Mouse (Mus musculus) midbrain, embryonic 10.5 days (tissue): ENCODE data around the gene Fxn. TPM values are rescaled to one million over a fixed set of nuclear protein-coding genes. Genes with fewer than 3 reads are reported as not detected.
A peak's percentile ranks its signal among the peaks of the same experiment; 100 is the strongest.
"Not testable (repeated sequence)": the region's sequence is repeated elsewhere in the genome, so short reads cannot be mapped to it uniquely, and the experiment has no call there.

Experiments used
- DNase-seq: peaks from one replicate; pipeline ENCODE4 v3.0.0-alpha.2; 2017; ENCODE audit warnings: low spot score
- H3K27ac ChIP-seq: fragments of 300-500 bp; sonication (generic); replicated peaks from 2 replicates; pipeline ENCODE4 v1.5.1; 2016; ENCODE audit warnings: mild to moderate bottlenecking
- H3K27me3 ChIP-seq: fragments of 300-500 bp; sonication (generic); 2 replicates; pipeline ENCODE4 v1.6.1; 2016; ENCODE audit warnings: low read depth, mild to moderate bottlenecking; ENCODE audit not compliant: poor library complexity, severe bottlenecking
- H3K36me3 ChIP-seq: fragments of 300-500 bp; sonication (generic); 2 replicates; pipeline ENCODE4 v1.6.1; 2016; ENCODE audit warnings: mild to moderate bottlenecking, moderate library complexity
- H3K4me1 ChIP-seq: fragments of 300-500 bp; sonication (generic); 2 replicates; pipeline ENCODE4 v1.6.1; 2016
- H3K4me3 ChIP-seq: fragments of 300-500 bp; sonication (generic); 2 replicates; pipeline ENCODE4 v1.5.1; 2016; ENCODE audit warnings: mild to moderate bottlenecking, moderate library complexity
- H3K9me3 ChIP-seq: fragments of 300-500 bp; sonication (generic); replicated peaks from 2 replicates; pipeline ENCODE4 v1.6.1; 2016; ENCODE audit warnings: mild to moderate bottlenecking
- WGBS: fragments of 180-500 bp; shearing (Covaris S2); methylation state at CpG from one replicate; pipeline ENCODE4 v1.1.7; 2016; 5-methylcytosine and 5-hydroxymethylcytosine counted together
- polyA plus RNA-seq: library from polyadenylated mRNA; unstranded; fragments of >200 nt; fragmentation: Nextera tagmentation; extraction: Ambion mirVana; gene quantifications from 2 replicates; pipeline ENCODE4 v1.2.1, GENCODE M21; 2016

Fxn gene
- polyA plus RNA-seq, 1 experiment from 2014 or later = 55.9 TPM

DNA sequence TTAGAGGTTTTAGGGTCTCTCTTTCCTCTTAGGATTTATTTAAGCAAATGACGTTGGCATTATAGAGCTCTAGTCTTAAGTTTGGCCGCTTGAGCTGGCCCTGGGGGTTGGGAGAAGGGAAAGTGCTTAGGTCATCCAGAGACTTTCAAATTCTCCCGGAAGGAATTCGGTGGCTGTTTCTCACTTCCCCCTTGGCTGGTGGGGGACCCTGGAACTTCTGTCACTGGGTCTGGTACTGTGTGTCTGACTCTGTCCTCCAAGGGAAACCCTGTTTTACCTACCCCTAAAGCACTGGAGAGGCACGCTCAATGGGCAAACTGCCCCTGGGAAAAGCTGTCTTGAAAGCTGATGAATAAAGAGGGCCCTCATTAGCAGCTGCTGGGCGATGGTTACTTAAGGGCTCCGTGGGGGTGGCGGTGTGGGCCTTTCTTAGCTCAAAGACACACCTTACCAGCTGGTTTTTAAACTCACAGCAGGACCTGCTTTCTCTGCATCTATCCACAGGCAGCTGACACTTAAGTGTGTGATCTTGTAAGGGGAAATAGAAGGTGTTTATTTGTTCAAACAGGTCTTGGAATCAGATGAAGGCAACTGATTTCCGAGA, 26.6 kb downstream of the Fxn start:
- Histone ChIP-seq H3K27ac (no peak overlapping the region), H3K4me1 (peaks cover 14% of the 10 kb centered on the region), H3K9me3 (no peaks in the 10 kb centered on the region), H3K36me3 (no peaks in the 10 kb centered on the region), H3K27me3 (no peaks in the 10 kb centered on the region), H3K4me3 (no peak overlapping the region)
- 36% methylated on average over 9 of the region's 9 CpGs for WGBS
- DNase-seq = no peak

DNA sequence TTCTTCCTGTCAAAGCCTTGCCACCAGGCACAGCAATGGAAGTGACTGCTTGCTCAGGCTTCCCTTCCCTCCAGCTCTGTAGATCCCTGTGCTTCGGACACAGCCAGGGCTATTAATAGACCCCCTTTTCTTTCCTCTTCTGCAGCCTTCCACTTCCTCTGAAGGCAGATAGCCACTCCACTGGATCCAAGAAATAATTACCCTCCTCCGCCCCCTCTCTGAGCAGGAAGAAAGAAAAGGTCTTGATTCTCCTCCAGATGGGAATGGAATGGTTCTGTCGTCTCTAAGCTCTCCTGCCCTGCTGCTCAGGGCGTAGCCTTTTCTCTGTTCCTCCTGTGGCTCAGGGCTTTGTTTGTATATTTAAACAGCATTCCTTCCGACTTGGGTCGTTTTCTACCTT, 28.5 kb downstream of the Fxn start:
- no peak for DNase-seq
- Histone ChIP-seq H3K36me3 (no peaks in the 10 kb centered on the region), H3K9me3 (no peaks in the 10 kb centered on the region), H3K27me3 (no peaks in the 10 kb centered on the region), H3K4me3 (no peak overlapping the region), H3K4me1 (peaks cover 14% of the 10 kb centered on the region), H3K27ac (no peak overlapping the region; the same call in 1 of the 2 replicates)
- 25% methylated on average over 6 of the region's 6 CpGs for WGBS

DNA sequence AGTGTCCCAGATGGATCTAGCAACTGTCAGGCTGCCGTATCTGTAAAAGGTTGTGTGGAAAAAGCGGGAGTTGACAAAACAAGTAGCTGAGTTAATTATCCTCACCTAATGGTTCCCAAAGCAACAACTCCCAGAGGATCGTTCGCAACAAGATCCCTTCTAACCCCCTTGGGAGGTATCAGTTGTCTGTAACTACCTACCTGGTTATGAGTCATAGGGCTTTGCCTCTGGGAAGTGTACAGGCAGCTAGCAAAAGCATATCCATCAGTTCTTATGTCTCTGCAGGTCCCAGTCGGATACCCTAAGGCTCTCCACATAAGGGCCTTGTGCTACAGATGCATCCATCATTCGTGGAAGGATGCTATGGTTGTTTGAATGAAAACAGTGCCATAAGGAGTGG, 37.1 kb downstream of the Fxn start:
- Histone ChIP-seq H3K9me3 (no peaks in the 10 kb centered on the region), H3K36me3 (no peaks in the 10 kb centered on the region), H3K27me3 (no peaks in the 10 kb centered on the region), H3K4me3 (no peak overlapping the region), H3K27ac (no peak overlapping the region), H3K4me1 (peaks cover 10% of the 10 kb centered on the region)
- 92% methylated on average over 6 of the region's 6 CpGs for WGBS
- no peak for DNase-seq

DNA sequence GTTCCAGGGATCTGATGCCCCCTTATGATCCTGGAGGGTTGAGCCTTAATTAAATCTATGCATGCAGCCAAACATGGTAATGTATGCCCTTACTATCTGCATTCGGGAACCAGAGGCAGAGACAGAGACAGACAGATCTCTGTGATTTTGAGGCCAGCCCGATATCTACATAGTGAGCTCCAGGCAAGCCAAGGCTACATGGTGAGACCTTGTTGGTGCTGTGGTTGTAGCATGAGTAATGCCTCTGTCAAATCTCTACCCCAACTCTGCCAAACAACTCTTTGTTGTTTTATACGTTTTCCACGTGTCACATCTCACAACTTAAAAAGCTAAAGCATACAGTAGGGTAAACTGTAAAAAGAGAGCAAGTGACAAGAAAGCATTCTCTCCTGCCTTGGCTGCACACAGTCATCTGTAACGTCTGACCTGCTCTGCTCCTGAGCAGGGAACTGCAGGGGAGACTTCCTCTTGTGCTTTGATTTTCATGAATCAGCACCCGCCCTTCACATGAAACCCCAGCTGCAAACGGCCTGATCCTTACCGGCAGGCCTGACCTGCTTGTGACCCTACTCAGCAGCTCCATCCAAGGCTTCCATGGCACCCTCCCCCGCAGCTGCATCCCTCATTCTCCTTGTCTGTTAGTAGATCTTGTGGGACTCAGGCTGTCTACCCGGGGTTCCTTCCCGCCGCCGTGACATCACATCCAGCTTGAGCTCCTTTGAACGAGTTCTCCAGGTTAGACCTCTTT, 38.4 kb downstream of the Fxn start:
- Histone ChIP-seq H3K27me3 (no peaks in the 10 kb centered on the region), H3K4me1 (peaks cover 10% of the 10 kb centered on the region), H3K36me3 (no peaks in the 10 kb centered on the region), H3K9me3 (no peaks in the 10 kb centered on the region), H3K4me3 (no peak overlapping the region), H3K27ac (no peak overlapping the region)
- 45% methylated on average over 14 of the region's 14 CpGs for WGBS
- DNase-seq = no peak

DNA sequence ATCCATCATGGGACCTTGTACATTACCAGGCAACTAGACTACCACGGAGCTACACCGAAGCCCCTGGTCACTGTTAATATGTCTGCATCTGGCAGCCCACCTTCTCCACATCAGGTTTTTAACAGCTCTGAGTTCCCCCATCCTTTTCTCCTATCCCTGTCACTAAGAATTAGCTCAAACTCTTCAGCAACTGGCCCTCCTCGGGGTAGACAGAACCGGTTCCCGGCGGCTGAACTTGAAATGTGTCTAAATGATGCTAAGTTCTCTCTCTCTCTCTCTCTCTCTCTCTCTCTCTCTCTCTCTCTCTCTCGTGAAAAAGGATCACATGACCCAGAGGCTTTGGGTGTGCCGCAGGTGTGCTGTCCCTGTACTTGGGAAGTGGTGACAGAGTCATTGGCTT, 39.1 kb downstream of the Fxn start:
- WGBS = 91% methylated on average over 8 of the region's 8 CpGs
- peaks cover 10% of the 10 kb centered on the region for H3K4me1 ChIP-seq

DNA sequence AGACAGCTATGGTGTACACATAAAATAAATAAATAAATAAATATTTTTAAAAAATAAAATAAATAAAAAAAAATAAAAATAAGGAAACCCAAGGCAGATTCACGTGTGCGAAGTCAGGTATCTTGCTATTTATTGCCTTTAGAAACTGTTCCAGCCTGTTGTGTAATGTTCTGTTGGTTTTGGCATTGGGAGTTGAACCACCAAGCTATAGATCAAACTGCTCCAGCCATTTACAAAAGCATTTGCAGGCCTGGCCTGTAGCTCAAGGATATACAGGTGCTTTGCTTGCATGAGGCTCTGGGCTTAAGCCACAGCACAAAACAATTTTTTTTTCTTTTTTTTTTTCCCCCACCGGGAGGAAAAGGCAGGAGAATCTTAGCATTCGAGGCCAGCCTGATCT, 42.4 kb downstream of the Fxn start:
- Histone ChIP-seq H3K27ac (no peak overlapping the region), H3K4me1 (peaks cover 10% of the 10 kb centered on the region), H3K36me3 (no peaks in the 10 kb centered on the region), H3K4me3 (no peak overlapping the region), H3K27me3 (no peaks in the 10 kb centered on the region), H3K9me3 (no peaks in the 10 kb centered on the region)
- no peak for DNase-seq
- WGBS = 81% methylated on average over 4 of the region's 4 CpGs

More for the DNA sequence above, 39.1 kb downstream of the Fxn start:
- no peak for DNase-seq
- Histone ChIP-seq H3K27ac (no peak overlapping the region), H3K4me3 (no peak overlapping the region), H3K27me3 (no peaks in the 10 kb centered on the region), H3K9me3 (no peaks in the 10 kb centered on the region), H3K36me3 (no peaks in the 10 kb centered on the region)

DNA sequence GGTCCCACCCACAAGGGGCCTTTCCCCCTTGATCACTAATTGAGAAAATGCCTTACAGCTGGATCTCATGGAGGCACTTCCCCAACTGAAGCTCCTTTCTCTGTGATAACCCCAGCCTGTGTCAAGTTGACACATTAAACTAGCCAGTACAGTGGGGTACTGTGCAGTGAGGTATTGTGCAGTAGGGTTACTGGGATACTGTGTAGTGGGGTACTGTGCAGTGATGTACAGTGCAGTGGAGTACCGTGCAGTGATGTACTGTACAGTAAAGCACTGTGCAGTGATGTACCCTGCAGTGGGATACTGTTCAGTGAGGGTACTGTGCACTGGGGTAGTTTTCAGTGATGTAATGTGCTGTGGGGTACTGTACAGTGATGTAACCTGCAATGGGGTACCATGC, 48.0 kb downstream of the Fxn start:
- H3K27ac ChIP-seq, DNase-seq, H3K4me1 ChIP-seq, H3K9me3 ChIP-seq, H3K27me3 ChIP-seq, H3K36me3 ChIP-seq, H3K4me3 ChIP-seq: not testable (repeated sequence)
- 89% methylated on average over 1 of the region's 1 CpGs for WGBS

DNA sequence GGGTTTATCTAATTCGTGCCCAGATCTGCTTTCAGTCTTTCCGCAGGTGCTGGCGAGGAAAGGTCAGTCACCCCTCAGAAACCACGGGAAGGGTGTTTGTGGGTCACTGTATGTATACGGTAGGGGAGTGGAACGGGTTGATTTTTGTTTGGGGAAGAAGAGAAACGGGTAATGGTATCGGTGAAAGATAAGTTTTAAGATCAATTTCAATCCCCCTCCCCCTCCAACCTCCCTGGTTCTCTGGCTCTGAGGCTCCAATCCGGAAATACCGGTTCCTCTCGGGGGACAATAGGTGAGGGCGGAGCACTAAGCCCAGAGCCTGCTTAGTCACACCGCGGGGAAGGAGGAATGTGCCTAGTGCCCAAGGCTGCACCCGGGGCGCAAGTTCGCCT, 55.1 kb downstream of the Fxn start:
- Histone ChIP-seq H3K36me3 (no peaks in the 10 kb centered on the region), H3K27me3 (peaks cover 48% of the 10 kb centered on the region), H3K9me3 (no peaks in the 10 kb centered on the region), H3K27ac (peak overlapping the region; percentile 78; the same call in 1 of the 2 replicates), H3K4me3 (peak overlapping the region; percentile 62), H3K4me1 (peaks cover 31% of the 10 kb centered on the region)
- peak; percentile 45 for DNase-seq
- WGBS = under 1% methylated on average over 17 of the region's 17 CpGs

DNA sequence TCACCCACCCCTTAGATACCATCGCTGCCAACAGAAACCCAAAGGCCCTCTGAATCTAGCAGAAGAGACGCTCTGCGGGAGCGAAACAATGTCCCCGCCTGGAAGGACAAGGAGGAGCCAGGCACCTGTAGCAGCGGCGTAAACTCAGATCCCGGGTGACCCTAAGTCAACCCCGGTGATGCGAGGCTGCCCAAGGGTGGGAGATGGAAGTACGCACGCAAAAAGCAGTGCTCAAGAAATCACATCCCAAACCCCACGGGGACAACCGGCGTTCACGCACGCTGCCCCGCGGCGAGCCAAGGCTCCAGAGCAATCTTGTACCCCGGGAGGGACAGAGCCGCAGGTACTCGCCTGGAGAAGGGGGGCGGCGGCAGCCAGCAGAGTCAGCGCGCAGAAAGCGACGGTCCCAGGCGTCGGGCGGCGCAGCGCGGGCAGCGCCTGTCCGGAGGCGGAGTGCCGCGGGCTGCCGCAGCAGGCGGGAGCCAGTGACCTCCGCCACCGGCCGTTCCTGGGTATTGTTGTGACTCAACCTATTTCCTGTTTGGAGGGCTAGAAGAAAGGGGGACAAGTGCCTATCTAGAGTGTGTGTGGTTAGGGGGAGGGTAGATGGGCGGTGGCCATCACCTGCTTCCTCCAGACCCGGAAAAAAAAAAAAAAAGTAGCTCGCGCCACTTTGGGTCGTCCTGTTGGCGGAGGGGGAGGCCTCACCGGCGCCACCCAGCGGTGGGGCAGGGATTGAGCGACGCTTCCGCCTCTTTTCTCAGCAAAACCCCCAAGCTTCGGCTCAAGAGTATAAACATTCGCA, 55.7 kb downstream of the Fxn start, which contains the start of gene Tjp2:
TSS of gene Tjp2 (minus strand) at position 531 of the 805 bp plus-strand sequence.
- H3K27me3 ChIP-seq = peaks cover 48% of the 10 kb centered on the region
- peak; percentile 59 for DNase-seq
- WGBS = under 1% methylated on average over 59 of the region's 59 CpGs
- H3K4me1 ChIP-seq = peaks cover 35% of the 10 kb centered on the region
- peak within 1 kb of the TSS; percentile 62 for H3K4me3 ChIP-seq
- H3K36me3 ChIP-seq = no peaks in the 10 kb centered on the region
- no peaks in the 10 kb centered on the region for H3K9me3 ChIP-seq
- peak within 1 kb of the TSS; percentile 78 for H3K27ac ChIP-seq

DNA sequence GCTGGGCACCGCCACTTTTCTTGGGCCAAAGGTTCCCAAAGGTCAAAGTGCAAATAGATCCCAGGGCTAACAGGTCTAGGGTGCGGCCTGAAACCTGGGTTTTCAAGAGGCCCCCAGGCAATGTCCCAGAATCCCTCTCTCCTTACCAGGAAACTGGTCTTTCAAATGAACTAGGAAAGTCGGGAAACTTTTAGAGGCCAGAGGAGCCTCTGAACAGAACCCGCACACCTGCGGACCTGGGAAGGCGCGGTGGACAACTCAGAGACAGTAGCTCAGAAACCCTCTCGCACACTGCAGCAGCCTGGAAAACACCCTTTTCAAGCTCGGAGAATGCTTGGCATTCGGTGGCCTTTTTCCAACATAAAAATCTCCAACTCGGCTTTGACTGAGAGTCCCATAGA, 56.6 kb downstream of the Fxn start:
- Histone ChIP-seq H3K4me1 (peaks cover 43% of the 10 kb centered on the region), H3K4me3 (peak overlapping the region; percentile 62), H3K27ac (no peak overlapping the region), H3K27me3 (peaks cover 48% of the 10 kb centered on the region), H3K9me3 (no peaks in the 10 kb centered on the region), H3K36me3 (no peaks in the 10 kb centered on the region)
- WGBS = 11% methylated on average over 11 of the region's 11 CpGs
- no peak for DNase-seq

DNA sequence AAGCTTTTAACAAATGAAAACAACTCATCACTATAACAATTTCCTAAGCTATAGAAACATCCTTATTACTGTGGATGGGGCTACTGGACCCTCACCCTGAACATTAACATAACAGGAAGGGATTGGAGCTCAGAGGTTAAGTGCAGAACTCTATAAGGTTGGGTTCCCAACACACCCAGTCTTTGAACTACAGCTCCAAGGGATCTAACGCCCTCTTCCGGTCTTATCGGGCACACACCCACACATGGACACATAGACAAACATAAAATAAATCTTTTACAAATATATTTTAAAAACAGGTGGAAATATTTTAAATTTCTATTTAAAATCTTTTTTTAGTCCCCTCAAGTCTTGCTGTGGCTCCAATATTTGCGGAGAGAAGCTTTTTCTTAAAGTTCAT, 59.0 kb downstream of the Fxn start:
- 87% methylated on average over 4 of the region's 4 CpGs for WGBS
- no peak overlapping the region for H3K27ac ChIP-seq

DNA sequence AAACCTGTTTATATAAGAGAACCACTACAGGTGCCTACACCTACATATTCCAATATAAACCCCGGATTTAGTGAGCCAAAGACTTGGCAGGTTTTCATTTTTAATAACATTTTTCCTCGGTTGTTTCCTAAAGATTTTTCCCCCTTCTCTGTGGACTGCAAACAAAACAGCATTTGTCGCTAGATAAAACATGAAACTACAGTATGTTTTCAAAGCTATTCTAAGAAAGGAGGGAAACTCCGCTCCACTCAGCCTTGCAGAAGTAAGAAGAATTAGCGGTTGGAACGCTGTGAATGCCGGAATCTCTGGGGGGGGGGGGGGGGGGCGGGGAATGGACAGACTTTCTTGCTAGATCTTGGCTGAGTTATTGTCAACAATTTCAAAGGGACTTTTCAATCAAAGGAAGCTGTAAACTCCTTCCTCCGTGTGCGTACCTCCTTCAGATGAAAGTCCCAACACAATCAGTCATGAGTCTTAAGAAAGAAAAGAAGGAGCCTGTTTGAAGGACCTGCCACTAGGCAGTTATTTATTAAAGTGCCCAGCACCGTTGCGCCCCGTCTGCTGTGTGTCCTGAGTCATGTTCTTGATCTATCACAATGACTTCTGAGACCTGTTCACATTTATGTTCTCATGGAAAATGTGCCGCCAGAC, 59.5 kb downstream of the Fxn start:
- H3K9me3 ChIP-seq = no peaks in the 10 kb centered on the region
- 49% methylated on average over 14 of the region's 14 CpGs for WGBS
- no peak overlapping the region for H3K27ac ChIP-seq
- H3K4me1 ChIP-seq = peaks cover 52% of the 10 kb centered on the region
- no peak for DNase-seq
- H3K4me3 ChIP-seq = no peak overlapping the region
- peaks cover 37% of the 10 kb centered on the region for H3K27me3 ChIP-seq
- no peaks in the 10 kb centered on the region for H3K36me3 ChIP-seq

More for the DNA sequence above, 59.0 kb downstream of the Fxn start:
- H3K4me1 ChIP-seq = peaks cover 51% of the 10 kb centered on the region
- H3K27me3 ChIP-seq = peaks cover 43% of the 10 kb centered on the region
- H3K36me3 ChIP-seq = no peaks in the 10 kb centered on the region
- no peak for DNase-seq
- no peaks in the 10 kb centered on the region for H3K9me3 ChIP-seq
- no peak overlapping the region for H3K4me3 ChIP-seq
